Mouse (Mus musculus) heart, postnatal 10 days (tissue): Measurements from ENCODE around the gene Gm20388. TPM values are rescaled to one million over a fixed set of nuclear protein-coding genes. Genes with fewer than 3 reads are reported as not detected.

ENCODE experiments used
- DNase-seq, 2 experiments: peaks; one replicate each; pipeline ENCODE4 v3.0.0; 2021
- intact Hi-C: fragments of 180-260 bp; cut with DNase I; formaldehyde crosslinking; loops from one replicate; pipeline ENCODE4 v1.15.1; 2025
- microRNA-seq, 2 experiments: library from miRNA; unstranded; fragments of <30 nt; microRNA quantifications; one replicate each; pipeline ENCODE4 v1.2.0; 2022
- total RNA-seq, 2 experiments: library from RNA; stranded (reverse); gene quantifications; 2 replicates each; pipeline ENCODE4 v1.2.3; 2021

Gene Gm20388
- total RNA-seq, 2 experiments from 2014 or later: 2.0 to 2.2 TPM

DNA sequence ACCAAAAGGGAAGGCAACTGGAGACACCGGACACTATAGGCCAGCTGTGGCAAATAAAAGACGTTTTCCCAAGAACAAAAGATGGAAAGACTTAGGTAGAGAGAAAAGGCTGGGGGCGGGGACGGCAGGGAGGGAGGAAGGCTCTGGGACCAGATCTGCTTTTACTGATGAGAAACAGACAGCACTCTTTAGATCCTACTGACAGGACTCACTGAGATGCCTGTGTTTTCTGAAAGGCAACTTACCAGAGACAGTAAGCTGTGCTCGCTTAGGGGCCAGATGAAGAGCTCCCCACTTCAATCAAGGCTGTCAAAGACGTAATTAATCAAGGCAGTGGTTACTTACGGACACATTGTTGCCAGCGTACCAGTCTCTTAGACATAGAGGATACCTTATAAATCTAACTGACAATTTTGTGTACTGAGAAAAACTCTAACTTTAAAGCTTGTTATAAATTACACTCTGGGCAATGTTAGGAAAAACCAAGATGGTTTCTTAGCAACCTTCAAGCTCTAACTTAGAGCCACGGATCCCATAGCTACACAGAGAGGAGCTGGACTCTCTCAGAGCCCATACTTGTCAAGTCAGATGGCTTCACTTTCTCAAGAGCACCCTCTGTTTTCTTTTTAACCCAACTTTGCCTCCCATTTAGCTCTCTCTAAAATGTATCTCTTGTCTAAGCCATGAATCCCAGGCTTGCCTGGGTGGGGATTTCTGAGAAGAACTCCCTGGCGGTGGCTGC, 4481.8 kb downstream of the Gm20388 start:
- intact Hi-C loops: no loop called here
- DNase-seq: no peak

DNA sequence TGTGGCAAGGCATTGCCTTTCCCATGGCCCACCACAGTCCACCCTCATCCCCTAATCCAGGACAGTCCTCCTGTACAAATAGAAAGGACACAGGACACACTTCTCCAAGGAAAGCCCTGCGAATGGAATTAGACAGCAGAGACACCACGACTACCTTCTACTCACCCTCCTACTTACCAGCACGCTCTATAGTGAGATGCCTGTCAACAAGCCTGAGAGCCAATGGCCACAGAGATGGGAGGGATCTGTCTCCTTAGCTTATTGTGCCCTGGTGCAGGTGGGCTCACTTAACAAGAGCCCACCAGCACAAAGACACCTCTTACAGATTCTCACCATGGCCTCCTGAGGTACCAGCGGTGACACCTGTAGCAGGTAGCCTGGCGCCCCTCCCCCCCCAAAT, 4482.4 kb downstream of the Gm20388 start:
- intact Hi-C loops: no loop called here
- DNase-seq: no peak

DNA sequence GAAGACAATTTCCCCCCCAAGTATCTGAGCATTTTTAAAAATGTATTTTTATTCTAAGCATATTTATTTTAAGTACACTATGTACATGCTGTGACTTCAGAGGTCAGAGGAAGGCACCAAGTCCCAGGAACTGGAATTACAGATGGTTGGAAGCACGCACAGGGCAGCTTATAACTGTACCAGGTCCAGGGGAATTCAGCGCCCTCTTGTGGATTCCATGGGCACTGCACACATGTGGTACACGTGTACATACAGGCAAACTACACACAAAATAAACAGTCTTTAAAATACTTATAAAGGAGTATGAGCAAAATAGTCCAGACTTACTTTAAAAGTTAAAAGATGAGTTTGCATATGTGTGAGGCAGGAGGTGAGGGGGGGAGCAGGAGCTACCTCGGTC, 4483.3 kb downstream of the Gm20388 start:
- intact Hi-C loops: no loop called here
- no peak for DNase-seq

DNA sequence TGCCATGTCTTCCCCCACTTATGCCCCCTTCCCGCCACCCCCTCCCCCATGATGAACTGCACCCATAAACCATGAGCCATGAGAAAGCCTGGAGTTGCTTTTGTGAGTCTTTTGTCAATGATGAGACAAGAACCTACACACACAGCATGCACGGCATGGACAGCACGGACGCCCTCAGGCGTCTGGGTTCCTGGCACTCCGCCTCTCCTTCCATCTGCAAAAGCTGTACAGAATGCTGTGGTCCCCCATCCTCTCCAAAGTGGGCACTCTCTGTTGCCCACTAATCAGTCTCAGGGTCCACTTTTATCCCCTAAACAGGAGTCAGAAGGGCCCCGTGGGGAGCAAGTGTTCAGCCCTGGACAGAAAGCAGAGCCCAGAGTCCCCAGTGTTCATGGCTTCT, 4484.3 kb downstream of the Gm20388 start:
- intact Hi-C loops: loop anchor here (5.0 kb wide), 1 partner anchor 127 kb away; the partner anchor contains the start of gene Cog2
- no peak for DNase-seq

Small RNA genes lying within 50 kb of the gene (microRNA-seq; reads per million reads assigned to microRNA genes)
- gene Gm22715 (0 reads per million in 2 experiments), gene Gm24366 (0 reads per million in 2 experiments), gene Gm27530 (0 reads per million in 2 experiments), gene Mir1967 (0 to 0.24 reads per million in 2 experiments), gene Mir6396 (0 reads per million in 2 experiments), gene Mir7079 (0 reads per million in 2 experiments), gene Mir7080 (0 to 0.35 reads per million in 2 experiments), gene Mir7237 (0.47 to 1.0 reads per million in 2 experiments), gene Mir7687 (0.95 to 2.1 reads per million in 2 experiments)

Other genes starting within 250 kb of the Gm20388 start
- 10 to 100 TPM; 45.0 to 47.4 TPM for gene Wfdc1, start 244.5 kb upstream of the Gm20388 start, total RNA-seq
- gene Atp2c2, start 210.8 kb upstream of the Gm20388 start, total RNA-seq: not detected
- 10 to 100 TPM; 11.4 to 11.5 TPM for gene Tldc1, start 132.4 kb upstream of the Gm20388 start, total RNA-seq
- 10 to 100 TPM; 39.4 to 44.2 TPM for gene Cotl1, start 70.3 kb upstream of the Gm20388 start, total RNA-seq
- gene Klhl36, start 48.6 kb upstream of the Gm20388 start, total RNA-seq: 1 to 10 TPM; 4.1 to 5.4 TPM
- gene Usp10, start 481 bp upstream of the Gm20388 start, total RNA-seq: 10 to 100 TPM; 57.2 to 69.2 TPM
- 10 to 100 TPM; 10.6 to 14.8 TPM for gene Crispld2, start 81.6 kb downstream of the Gm20388 start, total RNA-seq
- gene Zdhhc7, start 190.6 kb downstream of the Gm20388 start, total RNA-seq: 10 to 100 TPM; 38.0 to 43.6 TPM
- 10 to 100 TPM; 18.7 to 20.1 TPM for gene 6430548M08Rik, start 203.3 kb downstream of the Gm20388 start, total RNA-seq